Mouse (Mus musculus) ES-E14 (cell line): ENCODE measurements at regions not wholly inside any gene's neighbourhood (a gene's known extent, or its start where the extent isn't known, plus 50 kb on each side); places are given as distances from the start of the nearest gene placed in this dataset.

Experiments used
- CHD2 ChIP-seq: IDR thresholded peaks from 2 replicates; pipeline ENCODE4 v1.6.1; 2014; ENCODE audit warnings: mild to moderate bottlenecking, low read depth, low read length, inconsistent platforms
- ZC3H11A ChIP-seq: IDR thresholded peaks from 2 replicates; pipeline ENCODE4 v1.6.1; 2012; ENCODE audit warnings: low read depth, mild to moderate bottlenecking, inconsistent platforms, low read length, borderline replicate concordance

GRCm38 (mm10) chr9:68563206-68563605 lies 90.4 kb upstream of the Rora start:
- no peak for TF ChIP-seq ZC3H11A
- TF ChIP-seq CHD2, result no peak
